Mouse (Mus musculus): ENCODE data around the gene Ptbp2.

DNA sequence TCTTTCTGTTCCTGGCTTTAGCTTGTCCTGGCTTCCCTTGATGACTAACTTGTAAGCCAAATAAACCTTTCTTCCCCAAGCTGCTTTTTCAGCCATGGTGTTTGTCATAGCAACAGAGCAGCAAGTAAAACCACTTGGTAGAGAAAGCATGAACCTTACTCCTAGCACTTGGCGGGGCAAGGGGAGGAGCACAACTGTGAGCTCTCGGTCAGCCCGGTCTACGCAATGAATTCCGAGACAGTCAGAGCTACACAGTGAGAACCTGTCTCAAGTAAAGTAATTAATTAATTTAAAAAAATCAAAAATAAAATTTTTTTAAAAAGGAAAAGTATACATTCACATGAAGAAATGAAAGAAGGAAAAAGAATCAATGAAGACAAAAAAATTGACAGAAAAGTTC lies 8.1 kb downstream of the Ptbp2 start:
- TF ChIP-seq CTCF (IDR thresholded peaks at IDR 0.05; ENCODE audit: extremely low read depth, insufficient read depth, low read length), result no peak
- TF ChIP-seq POLR2A (IDR thresholded peaks at IDR 0.05; ENCODE audit: extremely low read depth, insufficient read depth, low read length), result no peak
